Mouse (Mus musculus): ENCODE results near the gene Aldh1a2. TPM values are rescaled to one million over a fixed set of nuclear protein-coding genes. Genes with fewer than 3 reads are reported as not detected.

Aldh1a2 gene
- polyA plus RNA-seq (2015; fragmentation: Nextera tagmentation; extraction: Ambion mirVana) = 10.4 and 11.3 TPM in 2 replicates

GRCm38 (mm10) chr9:71215248-71216035, at the start of gene Aldh1a2:
TSS of gene Aldh1a2 (plus strand) at chr9:71215789.
- H3K4me1 ChIP-seq = peaks cover 14% of the 10 kb centered on the region
- no peak within 1 kb of the TSS for H3K27ac ChIP-seq (replicated peaks)
- H3K27me3 ChIP-seq = peaks cover 69% of the 10 kb centered on the region
- no peaks in the 10 kb centered on the region for H3K9me3 ChIP-seq
- H3K9ac ChIP-seq (replicated peaks) = no peak within 1 kb of the TSS; the same call in 1 of the 2 replicates
- peak within 1 kb of the TSS; percentile 57 for H3K4me2 ChIP-seq (replicated peaks)
- peak within 1 kb of the TSS; percentile 38 for H3K4me3 ChIP-seq
- H3K36me3 ChIP-seq = no peaks in the 10 kb centered on the region
- under 1% methylated on average over 97 of the region's 97 CpGs for WGBS
- peak; percentile 67 for ATAC-seq (replicated peaks)

GRCm38 (mm10) chr9:71166019-71166705, 49.4 kb upstream of the Aldh1a2 start:
- Histone ChIP-seq H3K4me3 (no peak overlapping the region), H3K27me3 (no peaks in the 10 kb centered on the region), H3K4me1 (peaks cover 17% of the 10 kb centered on the region), H3K9ac (replicated peaks) (no peak overlapping the region), H3K9me3 (no peaks in the 10 kb centered on the region), H3K27ac (replicated peaks) (no peak overlapping the region), H3K4me2 (replicated peaks) (no peak overlapping the region), H3K36me3 (no peaks in the 10 kb centered on the region)
- 93% methylated on average over 5 of the region's 5 CpGs for WGBS
- no peak for ATAC-seq (replicated peaks)

GRCm38 (mm10) chr9:71166871-71167465, 48.6 kb upstream of the Aldh1a2 start:
- no peaks in the 10 kb centered on the region for H3K9me3 ChIP-seq
- 23% methylated on average over 5 of the region's 5 CpGs for WGBS

GRCm38 (mm10) chr9:71167473-71168215, 47.9 kb upstream of the Aldh1a2 start:
- Histone ChIP-seq H3K4me1 (peaks cover 17% of the 10 kb centered on the region), H3K36me3 (no peaks in the 10 kb centered on the region), H3K27ac (replicated peaks) (peak overlapping the region; percentile 56), H3K9ac (replicated peaks) (no peak overlapping the region), H3K4me3 (no peak overlapping the region), H3K9me3 (no peaks in the 10 kb centered on the region), H3K4me2 (replicated peaks) (no peak overlapping the region), H3K27me3 (no peaks in the 10 kb centered on the region)
- whole genome bisulfite sequencing = 4% methylated on average over 2 of the region's 2 CpGs
- ATAC-seq (replicated peaks) = peak; percentile 38; the same call in 1 of the 2 replicates

More at GRCm38 (mm10) chr9:71166871-71167465, 48.6 kb upstream of the Aldh1a2 start:
- H3K4me1 ChIP-seq = peaks cover 17% of the 10 kb centered on the region
- H3K27me3 ChIP-seq = no peaks in the 10 kb centered on the region
- no peak overlapping the region for H3K9ac ChIP-seq (replicated peaks)
- H3K4me3 ChIP-seq = no peak overlapping the region
- no peaks in the 10 kb centered on the region for H3K36me3 ChIP-seq
- peak overlapping the region; percentile 56 for H3K27ac ChIP-seq (replicated peaks)
- H3K4me2 ChIP-seq (replicated peaks) = no peak overlapping the region
- no peak for ATAC-seq (replicated peaks)

- WGBS = 34% methylated on average over 12 of the region's 12 CpGs
- H3K27me3 ChIP-seq = no peaks in the 10 kb centered on the region
- H3K4me3 ChIP-seq = no peak within 1 kb of the TSS
- no peak within 1 kb of the TSS for H3K9ac ChIP-seq (replicated peaks)
- ATAC-seq (replicated peaks) = no peak
- H3K27ac ChIP-seq (replicated peaks) = peak within 1 kb of the TSS; percentile 56
- H3K4me1 ChIP-seq = peaks cover 17% of the 10 kb centered on the region
- H3K4me2 ChIP-seq (replicated peaks) = no peak within 1 kb of the TSS; the same call in 1 of the 2 replicates
- H3K36me3 ChIP-seq = no peaks in the 10 kb centered on the region
- no peaks in the 10 kb centered on the region for H3K9me3 ChIP-seq
Measured at GRCm38 (mm10) chr9:71168511-71168910, 47.1 kb upstream of the Aldh1a2 start, which contains the start of gene Aqp9. TSS of gene Aqp9 (minus strand) at chr9:71168682.

- no peak overlapping the region for H3K4me2 ChIP-seq (replicated peaks)
- ATAC-seq (replicated peaks) = no peak
- H3K9me3 ChIP-seq = no peaks in the 10 kb centered on the region
- 67% methylated on average over 9 of the region's 9 CpGs for WGBS
- H3K9ac ChIP-seq (replicated peaks) = no peak overlapping the region
- H3K4me1 ChIP-seq = peaks cover 4% of the 10 kb centered on the region
- no peaks in the 10 kb centered on the region for H3K36me3 ChIP-seq
- H3K4me3 ChIP-seq = no peak overlapping the region
- no peaks in the 10 kb centered on the region for H3K27me3 ChIP-seq
- no peak overlapping the region for H3K27ac ChIP-seq (replicated peaks)
Measured at GRCm38 (mm10) chr9:71173533-71173932, 42.1 kb upstream of the Aldh1a2 start.

- 85% methylated on average over 5 of the region's 5 CpGs for WGBS
- ATAC-seq (replicated peaks) = no peak
- H3K27ac ChIP-seq (replicated peaks) = no peak overlapping the region
- H3K4me1 ChIP-seq = no peaks in the 10 kb centered on the region
- H3K4me3 ChIP-seq = no peak overlapping the region
- H3K9me3 ChIP-seq = no peaks in the 10 kb centered on the region
- no peak overlapping the region for H3K9ac ChIP-seq (replicated peaks)
- no peaks in the 10 kb centered on the region for H3K36me3 ChIP-seq
- no peaks in the 10 kb centered on the region for H3K27me3 ChIP-seq
- no peak overlapping the region for H3K4me2 ChIP-seq (replicated peaks)
Measured at GRCm38 (mm10) chr9:71174316-71174975, 41.1 kb upstream of the Aldh1a2 start.

DNA sequence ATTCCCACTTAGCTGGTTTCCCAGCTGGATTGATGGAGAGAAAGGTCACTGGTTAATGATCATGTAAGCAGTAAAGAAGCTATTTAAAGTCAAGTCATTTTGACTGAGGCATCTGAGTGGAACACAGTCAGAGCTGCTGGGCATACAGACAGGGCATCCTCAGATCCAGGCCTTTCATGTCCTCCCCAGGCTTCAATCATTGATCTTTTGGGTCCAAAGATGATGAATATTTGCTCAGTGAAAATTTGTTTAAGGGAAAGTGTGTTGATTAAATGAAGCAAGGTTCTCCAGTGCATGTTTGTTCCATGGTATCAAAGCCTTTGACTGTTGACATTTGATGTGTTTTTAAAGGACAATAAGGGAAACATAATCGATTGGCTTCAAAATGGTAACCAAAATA, 39.9 kb upstream of the Aldh1a2 start:
- H3K4me3 ChIP-seq = no peak overlapping the region
- no peak for ATAC-seq (replicated peaks)
- H3K4me1 ChIP-seq = no peaks in the 10 kb centered on the region
- H3K27ac ChIP-seq (replicated peaks) = no peak overlapping the region
- no peaks in the 10 kb centered on the region for H3K27me3 ChIP-seq
- no peak overlapping the region for H3K4me2 ChIP-seq (replicated peaks)
- no peaks in the 10 kb centered on the region for H3K36me3 ChIP-seq
- H3K9ac ChIP-seq (replicated peaks) = no peak overlapping the region
- no peaks in the 10 kb centered on the region for H3K9me3 ChIP-seq
- WGBS = 89% methylated on average over 1 of the region's 1 CpGs

- H3K9ac ChIP-seq (replicated peaks) = no peak overlapping the region
- no peaks in the 10 kb centered on the region for H3K9me3 ChIP-seq
- H3K4me2 ChIP-seq (replicated peaks) = no peak overlapping the region
- no peak overlapping the region for H3K27ac ChIP-seq (replicated peaks)
- no peak for ATAC-seq (replicated peaks)
- no peak overlapping the region for H3K4me3 ChIP-seq
- H3K4me1 ChIP-seq = no peaks in the 10 kb centered on the region
- no peaks in the 10 kb centered on the region for H3K36me3 ChIP-seq
- WGBS = 85% methylated on average over 6 of the region's 6 CpGs
- H3K27me3 ChIP-seq = no peaks in the 10 kb centered on the region
Measured at GRCm38 (mm10) chr9:71179276-71179896, 36.2 kb upstream of the Aldh1a2 start.

- H3K9ac ChIP-seq (replicated peaks) = no peak overlapping the region
- H3K9me3 ChIP-seq = no peaks in the 10 kb centered on the region
- no peak overlapping the region for H3K4me3 ChIP-seq
- no peaks in the 10 kb centered on the region for H3K4me1 ChIP-seq
- no peaks in the 10 kb centered on the region for H3K36me3 ChIP-seq
- H3K27me3 ChIP-seq = no peaks in the 10 kb centered on the region
- no peak overlapping the region for H3K27ac ChIP-seq (replicated peaks)
- WGBS = 73% methylated on average over 8 of the region's 8 CpGs
- no peak overlapping the region for H3K4me2 ChIP-seq (replicated peaks)
- ATAC-seq (replicated peaks) = no peak
Measured at GRCm38 (mm10) chr9:71179964-71180700, 35.5 kb upstream of the Aldh1a2 start.
